Mouse (Mus musculus) hindbrain, embryonic 16.5 days (tissue): ENCODE measurements around the gene Ppcs. TPM values are rescaled to one million over a fixed set of nuclear protein-coding genes. Genes with fewer than 3 reads are reported as not detected.

Experiments
- ATAC-seq: fragments of 200-750 bp; cut with Nextera tagmentation; 2 replicates; pipeline ENCODE4 v1.8.0; 2017; ENCODE audit warnings: moderate TSS enrichment, moderate library complexity
- H3K27ac ChIP-seq: fragments of 300-500 bp; sonication (generic); 2 replicates; pipeline ENCODE4 v1.5.1; 2014; ENCODE audit warnings: low read depth, mild to moderate bottlenecking, control low read depth, low read length, moderate library complexity
- H3K27me3 ChIP-seq: fragments of 300-500 bp; sonication (generic); replicated peaks from 2 replicates; pipeline ENCODE4 v1.6.1; 2014; ENCODE audit warnings: low read length; ENCODE audit not compliant: control insufficient read depth, insufficient read depth
- H3K36me3 ChIP-seq: fragments of 300-500 bp; sonication (generic); 2 replicates; pipeline ENCODE4 v1.6.1; 2014; ENCODE audit warnings: mild to moderate bottlenecking, low read length, moderate library complexity, mixed read lengths; ENCODE audit not compliant: control insufficient read depth, insufficient read depth
- H3K4me1 ChIP-seq: fragments of 300-500 bp; sonication (generic); 2 replicates; pipeline ENCODE4 v1.6.1; 2014; ENCODE audit warnings: low read depth, low read length; ENCODE audit not compliant: control insufficient read depth, insufficient read depth
- H3K4me2 ChIP-seq: fragments of 300-500 bp; sonication (generic); 2 replicates; pipeline ENCODE4 v1.6.1; 2014; ENCODE audit warnings: mild to moderate bottlenecking, low read length, control low read depth, moderate library complexity
- H3K4me3 ChIP-seq: fragments of 300-500 bp; sonication (generic); 2 replicates; pipeline ENCODE4 v1.5.1; 2014; ENCODE audit warnings: mild to moderate bottlenecking, low read length, control low read depth, moderate library complexity
- H3K9ac ChIP-seq: fragments of 300-500 bp; sonication (generic); 2 replicates; pipeline ENCODE4 v1.6.1; 2014; ENCODE audit warnings: low read depth, mild to moderate bottlenecking, control low read depth, low read length, moderate library complexity
- H3K9me3 ChIP-seq: fragments of 300-500 bp; sonication (generic); 2 replicates; pipeline ENCODE4 v1.6.1; 2014; ENCODE audit warnings: mild to moderate bottlenecking, low read length, moderate library complexity; ENCODE audit not compliant: control insufficient read depth
- WGBS: fragments of 180-500 bp; shearing (Covaris S2); extraction: QIAGEN DNeasy Blood & Tissue Kit; methylation state at CpG from one replicate; pipeline ENCODE4 v1.1.7; 2014; 5-methylcytosine and 5-hydroxymethylcytosine counted together
- polyA plus RNA-seq: library from polyadenylated mRNA; unstranded; fragments of >200 nt; fragmentation: Nextera tagmentation; extraction: Ambion mirVana; gene quantifications from 2 replicates; pipeline ENCODE4 v1.2.1, GENCODE M21; 2015

The Ppcs gene
- polyA plus RNA-seq, 1 experiment from 2014 or later = 27.3 TPM

DNA sequence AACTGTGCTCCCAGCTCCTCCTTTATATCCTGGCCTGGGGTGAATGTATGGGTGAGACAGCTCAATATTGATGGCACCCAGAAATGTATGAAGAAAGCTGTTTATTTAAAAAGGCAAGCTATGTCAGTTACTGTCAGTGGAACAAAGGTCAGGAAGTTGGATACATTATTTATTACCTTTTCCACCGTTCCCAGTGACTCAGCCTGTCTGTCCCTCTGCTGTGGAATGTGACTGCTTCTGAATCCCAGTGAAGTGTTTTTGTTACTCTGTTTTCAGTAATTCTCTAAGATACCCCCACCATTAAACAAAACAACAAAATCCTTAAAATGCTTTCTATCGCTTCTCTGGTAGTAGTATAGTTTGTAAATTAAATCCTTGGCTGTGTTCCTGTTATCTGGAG is 3.4 kb upstream of the Ppcs start:
- Histone ChIP-seq H3K4me1 (peaks cover 21% of the 10 kb centered on the region), H3K4me2 (no peak overlapping the region), H3K27ac (no peak overlapping the region), H3K36me3 (no peaks in the 10 kb centered on the region), H3K9ac (no peak overlapping the region), H3K9me3 (no peaks in the 10 kb centered on the region), H3K4me3 (no peak overlapping the region), H3K27me3 (no peaks in the 10 kb centered on the region)
- 61% methylated on average over 2 of the region's 2 CpGs for WGBS
- no peak for ATAC-seq

DNA sequence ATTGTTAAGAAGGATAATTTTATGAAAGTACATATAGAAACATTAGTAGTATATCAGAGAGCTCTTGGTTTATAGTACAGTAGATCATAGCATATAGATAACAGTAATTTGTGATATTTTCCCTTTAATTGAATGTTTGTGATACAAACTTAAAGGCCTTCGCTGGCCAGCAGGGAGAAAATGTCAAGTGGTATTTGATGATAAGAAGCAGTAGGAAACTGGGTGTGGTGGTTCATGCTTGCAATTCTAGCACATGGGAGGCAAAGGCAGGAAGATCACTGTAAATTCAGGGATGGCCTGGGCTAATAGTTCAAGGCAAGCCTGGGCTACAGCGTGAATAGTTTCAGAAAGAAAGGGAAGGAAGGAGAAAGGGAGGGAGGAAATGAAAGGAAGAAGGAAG is 2.9 kb upstream of the Ppcs start:
- H3K36me3 ChIP-seq = no peaks in the 10 kb centered on the region
- no peaks in the 10 kb centered on the region for H3K9me3 ChIP-seq
- no peaks in the 10 kb centered on the region for H3K27me3 ChIP-seq
- 98% methylated on average over 2 of the region's 2 CpGs for WGBS
- ATAC-seq = no peak
- no peak overlapping the region for H3K4me3 ChIP-seq
- H3K4me2 ChIP-seq = no peak overlapping the region
- no peak overlapping the region for H3K27ac ChIP-seq
- no peak overlapping the region for H3K9ac ChIP-seq
- H3K4me1 ChIP-seq = peaks cover 21% of the 10 kb centered on the region

DNA sequence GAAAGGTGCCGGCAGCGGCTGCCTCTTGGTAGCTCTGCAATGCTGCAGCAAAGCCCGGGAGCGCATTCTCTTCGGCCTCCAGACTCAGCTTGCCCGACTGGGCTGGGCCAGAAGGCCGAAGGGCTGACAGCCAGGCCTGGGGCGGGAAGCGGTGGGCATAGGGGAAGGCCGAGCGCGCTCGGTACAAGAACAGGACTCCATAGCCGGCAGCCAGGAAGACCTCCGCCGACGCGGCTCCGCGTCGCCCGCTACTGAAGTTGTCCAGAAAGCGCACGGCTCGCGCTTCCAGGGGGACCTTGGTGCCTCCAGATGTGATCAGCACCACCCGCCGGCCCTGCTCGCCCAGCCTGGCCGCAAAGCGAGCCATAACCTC is 313 bp downstream of the Ppcs start:
- H3K36me3 ChIP-seq = no peaks in the 10 kb centered on the region
- H3K9me3 ChIP-seq = no peaks in the 10 kb centered on the region
- WGBS = under 1% methylated on average over 31 of the region's 31 CpGs

DNA sequence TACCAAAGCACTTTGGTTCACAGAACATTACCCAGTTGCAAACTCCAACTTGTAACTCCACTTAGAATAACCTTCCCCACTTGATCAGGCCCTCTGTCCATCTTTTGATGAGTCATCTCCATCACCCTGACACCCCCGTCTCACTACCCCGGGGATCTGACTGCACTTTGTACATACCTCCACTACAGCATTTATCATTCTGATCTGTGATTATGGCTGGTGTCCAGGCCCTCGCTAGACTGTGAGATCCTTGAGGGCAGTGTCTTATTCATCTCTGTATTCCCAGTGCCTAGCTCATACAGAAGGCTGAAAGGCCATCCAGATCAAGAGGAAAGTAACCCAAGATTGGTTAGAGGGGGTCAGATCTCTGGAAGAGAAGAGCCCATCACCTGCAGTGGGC is 1.0 kb downstream of the Ppcs start:
- H3K9ac ChIP-seq = peak overlapping the region; percentile 87
- ATAC-seq = no peak
- H3K27ac ChIP-seq = peak overlapping the region; percentile 95; the same call in 1 of the 2 replicates
- H3K4me3 ChIP-seq = peak overlapping the region; percentile 73
- peaks cover 21% of the 10 kb centered on the region for H3K4me1 ChIP-seq
- no peaks in the 10 kb centered on the region for H3K36me3 ChIP-seq
- H3K27me3 ChIP-seq = no peaks in the 10 kb centered on the region
- no peaks in the 10 kb centered on the region for H3K9me3 ChIP-seq
- WGBS = 56% methylated on average over 3 of the region's 3 CpGs
- peak overlapping the region; percentile 75 for H3K4me2 ChIP-seq

More for the DNA sequence above, 313 bp downstream of the Ppcs start:
- Histone ChIP-seq H3K4me2 (peak overlapping the region; percentile 75), H3K27me3 (no peaks in the 10 kb centered on the region), H3K9ac (peak overlapping the region; percentile 87), H3K4me3 (peak overlapping the region; percentile 73), H3K27ac (peak overlapping the region; percentile 95), H3K4me1 (peaks cover 21% of the 10 kb centered on the region)
- peak; percentile 70 for ATAC-seq

DNA sequence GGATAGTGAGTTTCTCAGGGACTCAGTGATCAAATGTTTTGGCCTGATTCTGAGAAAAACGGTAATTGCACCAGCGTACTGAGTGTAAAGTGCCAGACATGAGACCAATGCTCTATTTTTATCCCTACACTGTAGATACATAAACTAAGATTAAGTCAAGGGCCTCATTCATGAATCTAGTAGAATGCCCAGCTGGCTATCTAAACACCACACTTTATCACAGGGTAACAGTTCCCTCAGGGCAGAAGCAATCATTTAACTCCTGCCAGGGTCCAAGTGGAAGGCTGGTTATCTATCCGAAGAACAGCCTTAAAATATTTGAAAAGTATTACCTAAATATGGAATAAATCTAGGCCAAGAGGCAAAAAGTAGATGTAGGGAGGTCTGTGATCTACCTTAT is 4.3 kb downstream of the Ppcs start:
- no peak overlapping the region for H3K27ac ChIP-seq
- H3K27me3 ChIP-seq = no peaks in the 10 kb centered on the region
- no peak overlapping the region for H3K4me2 ChIP-seq
- no peaks in the 10 kb centered on the region for H3K36me3 ChIP-seq
- no peak overlapping the region for H3K4me3 ChIP-seq
- H3K9me3 ChIP-seq = no peaks in the 10 kb centered on the region
- no peak overlapping the region for H3K9ac ChIP-seq
- peaks cover 21% of the 10 kb centered on the region for H3K4me1 ChIP-seq
- no peak for ATAC-seq
- WGBS = 91% methylated on average over 3 of the region's 3 CpGs

DNA sequence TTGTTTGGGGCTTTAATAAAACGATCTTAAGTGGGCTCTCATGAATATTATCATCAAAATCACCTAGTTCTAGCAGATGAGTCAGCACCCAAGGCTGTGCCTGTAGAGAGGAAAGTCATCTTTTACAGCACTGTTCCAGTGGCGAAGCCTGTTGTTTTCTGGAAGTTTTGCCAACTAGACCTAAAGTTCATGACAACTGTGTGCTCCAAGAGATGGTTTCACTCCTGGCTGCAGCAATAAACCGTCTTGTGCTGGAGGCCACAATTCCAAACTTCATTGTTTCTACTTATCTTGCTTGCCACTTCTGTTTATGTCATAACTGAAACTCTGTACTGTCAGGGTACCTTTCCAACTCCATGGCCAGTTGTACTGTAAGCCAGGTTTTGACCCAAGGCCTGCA is 5.0 kb downstream of the Ppcs start:
- Histone ChIP-seq H3K36me3 (no peaks in the 10 kb centered on the region), H3K4me2 (no peak overlapping the region), H3K27me3 (no peaks in the 10 kb centered on the region), H3K9me3 (no peaks in the 10 kb centered on the region), H3K9ac (no peak overlapping the region), H3K4me3 (no peak overlapping the region), H3K27ac (no peak overlapping the region), H3K4me1 (peaks cover 26% of the 10 kb centered on the region)
- WGBS = 86% methylated on average over 3 of the region's 3 CpGs
- no peak for ATAC-seq

DNA sequence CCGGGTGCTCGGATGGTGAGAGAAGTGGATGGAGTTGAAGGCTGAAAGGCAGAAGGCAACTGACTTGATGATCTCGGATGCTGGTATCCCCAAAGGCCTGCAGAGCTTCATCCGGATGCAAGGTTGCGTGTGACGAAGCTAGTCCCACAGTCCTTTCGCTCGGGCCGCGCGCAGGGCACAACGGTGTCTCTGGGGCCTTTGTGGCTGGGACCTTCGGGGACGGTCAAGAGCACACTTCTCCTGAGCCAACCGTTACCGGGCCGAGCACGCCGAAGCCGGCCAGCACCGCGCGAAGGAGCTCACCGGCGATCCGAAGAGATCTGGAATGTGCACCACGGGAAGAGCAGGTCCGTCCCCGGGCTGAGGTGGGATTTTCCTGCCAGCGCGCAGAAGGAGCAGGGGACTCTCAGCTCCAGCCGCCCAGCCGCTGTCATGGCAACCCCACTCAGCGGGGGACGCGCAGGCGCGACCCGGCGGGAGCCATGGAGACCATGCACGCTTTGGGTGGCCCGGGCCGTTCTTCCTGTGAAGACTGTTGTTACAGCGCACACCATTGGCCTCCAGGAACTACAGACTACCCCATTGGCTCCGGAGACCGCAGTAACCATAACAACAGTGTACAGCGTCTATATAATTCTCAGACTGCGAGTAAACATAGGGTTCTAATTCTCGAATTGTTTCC is 7.0 kb downstream of the Ppcs start, which contains the start of gene Ccdc30:
TSS of gene Ccdc30 (minus strand) at position 450 of the 682 bp plus-strand sequence.
- peak; percentile 100 for ATAC-seq
- under 1% methylated on average over 49 of the region's 49 CpGs for WGBS
- Histone ChIP-seq H3K36me3 (no peaks in the 10 kb centered on the region), H3K9ac (peak within 1 kb of the TSS; percentile 80), H3K4me1 (peaks cover 15% of the 10 kb centered on the region), H3K27me3 (no peaks in the 10 kb centered on the region), H3K4me3 (peak within 1 kb of the TSS; percentile 78), H3K4me2 (peak within 1 kb of the TSS; percentile 88), H3K9me3 (no peaks in the 10 kb centered on the region), H3K27ac (peak within 1 kb of the TSS; percentile 86)

DNA sequence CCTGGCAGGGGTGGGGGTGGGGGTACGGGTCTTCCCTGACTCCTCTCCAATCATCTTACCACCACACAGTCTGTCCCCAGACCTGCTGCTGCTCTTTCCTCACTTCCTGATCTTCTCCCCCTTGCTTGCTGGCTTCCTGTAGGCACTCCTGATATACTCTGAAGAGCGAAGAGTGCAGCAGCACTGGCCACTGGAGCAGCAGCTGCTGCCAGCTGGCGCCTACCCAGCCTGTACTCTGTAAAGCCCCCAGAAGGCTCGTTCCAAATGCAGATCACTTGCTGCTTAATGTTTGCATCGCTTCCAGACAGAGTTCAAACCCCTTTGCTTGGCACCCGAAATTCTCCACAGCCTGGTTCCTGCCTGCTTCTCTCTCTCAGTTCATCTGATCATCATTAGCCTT is 9.4 kb downstream of the Ppcs start:
- peak; percentile 35 for ATAC-seq

DNA sequence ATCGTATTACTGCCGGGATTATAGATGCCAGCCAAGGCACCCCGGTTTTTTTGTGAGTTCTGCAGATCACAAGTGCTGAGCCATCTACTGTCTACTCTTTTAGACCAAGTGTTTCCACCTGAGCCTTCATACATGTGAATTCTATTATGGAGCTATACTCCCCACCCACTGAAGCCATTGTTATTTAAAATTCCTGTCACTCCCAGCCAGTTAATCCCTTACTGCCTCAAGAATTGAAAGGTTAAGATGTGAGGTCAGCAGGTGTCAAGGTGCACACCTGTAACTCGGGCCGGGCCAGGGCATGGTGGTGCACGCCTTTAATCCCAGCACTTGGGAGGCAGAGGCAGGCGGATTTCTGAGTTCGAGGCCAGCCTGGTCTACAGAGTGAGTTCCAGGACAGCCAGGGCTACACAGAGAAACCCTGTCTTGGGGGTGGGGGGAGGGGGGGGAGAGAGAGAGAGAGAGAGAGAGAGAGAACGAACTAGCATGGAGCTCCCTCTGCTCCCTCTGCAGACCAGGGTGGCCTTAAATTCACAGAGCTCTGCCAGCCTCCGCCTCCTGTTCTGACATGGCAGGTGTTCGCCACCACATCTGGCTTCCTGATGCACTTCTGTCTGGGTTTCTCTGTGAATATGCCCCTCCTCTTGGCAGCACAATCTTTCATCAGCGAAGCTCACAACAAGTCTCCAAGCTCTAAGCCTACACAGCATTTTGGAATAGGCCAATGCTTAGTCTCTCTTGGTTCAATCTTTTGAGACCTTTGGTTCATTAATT is 10.2 kb downstream of the Ppcs start:
- no peaks in the 10 kb centered on the region for H3K27me3 ChIP-seq
- no peak overlapping the region for H3K4me2 ChIP-seq
- H3K9ac ChIP-seq = no peak overlapping the region
- H3K36me3 ChIP-seq = no peaks in the 10 kb centered on the region
- no peak for ATAC-seq
- no peak overlapping the region for H3K4me3 ChIP-seq
- peaks cover 15% of the 10 kb centered on the region for H3K4me1 ChIP-seq
- H3K27ac ChIP-seq = 0 out of 2 replicates have a peak overlapping the region, but pooled peaks have one; percentile 16
- 75% methylated on average over 10 of the region's 12 CpGs for WGBS
- H3K9me3 ChIP-seq = no peaks in the 10 kb centered on the region

More for the DNA sequence above, 9.4 kb downstream of the Ppcs start:
- H3K4me1 ChIP-seq = peaks cover 15% of the 10 kb centered on the region
- no peaks in the 10 kb centered on the region for H3K9me3 ChIP-seq
- peak overlapping the region; percentile 16; the same call in 1 of the 2 replicates for H3K27ac ChIP-seq
- no peak overlapping the region for H3K4me3 ChIP-seq
- H3K27me3 ChIP-seq = no peaks in the 10 kb centered on the region
- H3K36me3 ChIP-seq = no peaks in the 10 kb centered on the region
- no peak overlapping the region for H3K9ac ChIP-seq
- peak overlapping the region; percentile 14; the same call in 1 of the 2 replicates for H3K4me2 ChIP-seq
- WGBS = 52% methylated on average over 6 of the region's 6 CpGs
